In genomic region chr11:116656348-116657191, GRCm38 (mm10) we compare ENCODE assay signal across 9 mouse cellular contexts. TPM values are rescaled to one million over a fixed set of nuclear protein-coding genes. Genes with fewer than 3 reads are reported as not detected.
DNase-seq lines count a peak whose midpoint lies in the region; ATAC-seq and TF ChIP-seq lines count a peak whose summit lies in the region.
"Had no signal": no experiment of that assay in that cellular context is flagged by ENCODE, and none has a peak within 500 bp of the region (broad histone marks: within the 10 kb centered on the region; RNA-seq: fewer than 3 reads in every experiment).

No protein-coding gene starts in this region.

- no peaks in the 10 kb centered on the region for H3K9me3 ChIP-seq in stomach, embryonic 16.5 days (replicated peaks; ENCODE audit: control insufficient read depth, low read length)
- no peaks in the 10 kb centered on the region for H3K9me3 ChIP-seq in stomach, postnatal 0 days (ENCODE audit: control insufficient read depth, low read length)
- no peaks in the 10 kb centered on the region for H3K9me3 ChIP-seq in hindbrain, embryonic 12.5 days (replicated peaks)

- H3K4me2 ChIP-seq in stomach, embryonic 16.5 days (ENCODE audit: low read depth, low read length): no peak overlapping the region
- H3K4me2 ChIP-seq in stomach, postnatal 0 days (replicated peaks; ENCODE audit: low read depth): no peak overlapping the region
- peak overlapping the region; percentile 53; the same call in 1 of the 2 replicates for H3K4me2 ChIP-seq in hindbrain, embryonic 12.5 days (replicated peaks)

- H3K27ac ChIP-seq in stomach, embryonic 16.5 days (ENCODE audit: low read length): no peak overlapping the region; the same call in 1 of the 2 replicates
- no peak overlapping the region for H3K27ac ChIP-seq in stomach, postnatal 0 days (replicated peaks)
- peak overlapping the region; percentile 92; the same call in 1 of the 2 replicates for H3K27ac ChIP-seq in hindbrain, embryonic 12.5 days

- H3K4me3 ChIP-seq in stomach, embryonic 16.5 days (replicated peaks; ENCODE audit: low read length): no peak overlapping the region
- no peak overlapping the region for H3K4me3 ChIP-seq in stomach, postnatal 0 days (ENCODE audit: low read depth, low read length)
- no peak overlapping the region for H3K4me3 ChIP-seq in hindbrain, embryonic 12.5 days

- no peak for TF ChIP-seq EP300 in stomach, postnatal 0 days (optimal IDR thresholded peaks at IDR 0.05)

- peaks cover 8% of the 10 kb centered on the region for H3K27me3 ChIP-seq in stomach, embryonic 16.5 days (ENCODE audit: control insufficient read depth, insufficient read depth, low read length)
- H3K27me3 ChIP-seq in stomach, postnatal 0 days (ENCODE audit: control insufficient read depth, insufficient read depth, low read length): no peaks in the 10 kb centered on the region
- peaks cover 42% of the 10 kb centered on the region for H3K27me3 ChIP-seq in hindbrain, embryonic 12.5 days

- DNase-seq in cerebellum, adult 11-12 months: peak; percentile 88
- no peak for DNase-seq in stomach, postnatal 0 days (ENCODE audit: low spot score)
- DNase-seq in Muller cell, postnatal 12 days (ENCODE audit: inconsistent ontology term): no peak
- DNase-seq: layer of hippocampus, postnatal 36 days had no signal

- peaks cover 23% of the 10 kb centered on the region for H3K4me1 ChIP-seq in stomach, embryonic 16.5 days (ENCODE audit: control insufficient read depth, insufficient read depth, low read length)
- H3K4me1 ChIP-seq in stomach, postnatal 0 days (replicated peaks; ENCODE audit: control insufficient read depth, insufficient read depth): 0 out of 2 replicates have a peak, but pooled peaks cover 3% of the 10 kb centered on the region
- H3K4me1 ChIP-seq in hindbrain, embryonic 12.5 days: peaks cover 57% of the 10 kb centered on the region

- H3K36me3 ChIP-seq in stomach, embryonic 16.5 days (ENCODE audit: control insufficient read depth, insufficient read depth, low read length): no peaks in the 10 kb centered on the region
- H3K36me3 ChIP-seq in stomach, postnatal 0 days (ENCODE audit: control insufficient read depth, insufficient read depth, low read length): no peaks in the 10 kb centered on the region
- no peaks in the 10 kb centered on the region for H3K36me3 ChIP-seq in hindbrain, embryonic 12.5 days

- no peak for ATAC-seq in cerebellum, adult (ENCODE audit: insufficient number of reproducible peaks, low FRiP score, low TSS enrichment)
- ATAC-seq in stomach, embryonic 16.5 days (ENCODE audit: insufficient read depth, low FRiP score): no peak
- no peak for ATAC-seq in stomach, postnatal 0 days (ENCODE audit: low FRiP score, low TSS enrichment)
- ATAC-seq in hindbrain, embryonic 12.5 days (ENCODE audit: low FRiP score): no peak
- ATAC-seq in megakaryocyte-erythroid progenitor cell, adult 5-6 weeks (replicated peaks; ENCODE audit: low FRiP score, low TSS enrichment, poor library complexity, severe bottlenecking): no peak
- ATAC-seq in megakaryocyte progenitor cell, adult 5-6 weeks (replicated peaks; ENCODE audit: poor library complexity): no peak

- WGBS in stomach, embryonic 16.5 days: 68% methylated on average over 16 of the region's 16 CpGs
- 57% methylated on average over 16 of the region's 16 CpGs for WGBS in stomach, postnatal 0 days
- WGBS in hindbrain, embryonic 12.5 days: 81% methylated on average over 16 of the region's 16 CpGs

- peak overlapping the region; percentile 66; the same call in 1 of the 2 replicates for H3K9ac ChIP-seq in stomach, embryonic 16.5 days (ENCODE audit: low read length)
- H3K9ac ChIP-seq in stomach, postnatal 0 days (ENCODE audit: low read length): no peak overlapping the region
- H3K9ac ChIP-seq in hindbrain, embryonic 12.5 days: peak overlapping the region; percentile 53; the same call in 1 of the 2 replicates

- no peak for TF ChIP-seq CTCF in stomach, postnatal 0 days (IDR thresholded peaks at IDR 0.05; ENCODE audit: low read depth)

RNA-seq across cellular contexts. Expression of gene Cygb, which starts 2.5 kb away (rescaled TPM):
- polyA plus RNA-seq in stomach, embryonic 16.5 days (2015; fragmentation: Nextera tagmentation; extraction: Ambion mirVana): 19.6 and 24.8 TPM in 2 replicates
- polyA plus RNA-seq in stomach, postnatal 0 days (2015; fragmentation: Nextera tagmentation; extraction: Ambion mirVana): 22.1 and 22.2 TPM in 2 replicates
- 4.5 and 5.9 TPM in 2 replicates for polyA plus RNA-seq in hindbrain, embryonic 12.5 days (2016; fragmentation: Nextera tagmentation; extraction: Ambion mirVana)
- total RNA-seq in megakaryocyte-erythroid progenitor cell, adult 5-6 weeks (2014; fragmentation: Nextera tagmentation): not detected in 2 replicates
- not detected in 2 replicates for total RNA-seq in megakaryocyte-erythroid progenitor cell, adult 5-6 weeks (2017)
- not detected in 2 replicates for total RNA-seq in megakaryocyte progenitor cell, adult 5-6 weeks (2015)
- total RNA-seq in megakaryocyte progenitor cell, adult 5-6 weeks (2017): not detected in 2 replicates

RNA-seq across cellular contexts. Expression of gene Prcd, which starts 3.2 kb away (rescaled TPM):
- polyA plus RNA-seq in stomach, embryonic 16.5 days (2015; fragmentation: Nextera tagmentation; extraction: Ambion mirVana): 1.1 and 1.6 TPM in 2 replicates
- 2.6 and 2.7 TPM in 2 replicates for polyA plus RNA-seq in stomach, postnatal 0 days (2015; fragmentation: Nextera tagmentation; extraction: Ambion mirVana)
- 0.34 and 0.43 TPM in 2 replicates for polyA plus RNA-seq in hindbrain, embryonic 12.5 days (2016; fragmentation: Nextera tagmentation; extraction: Ambion mirVana)
- total RNA-seq in megakaryocyte-erythroid progenitor cell, adult 5-6 weeks (2014; fragmentation: Nextera tagmentation): 2.1 TPM in 1 of 2 replicates, not detected in the other
- not detected in 2 replicates for total RNA-seq in megakaryocyte-erythroid progenitor cell, adult 5-6 weeks (2017)
- total RNA-seq in megakaryocyte progenitor cell, adult 5-6 weeks (2015): 0.47 TPM in 1 of 2 replicates, not detected in the other
- 0.17 TPM in 1 of 2 replicates, not detected in the other for total RNA-seq in megakaryocyte progenitor cell, adult 5-6 weeks (2017)

RNA-seq across cellular contexts. Expression of gene Rhbdf2, which starts 29.8 kb away (rescaled TPM):
- 8.2 and 9.3 TPM in 2 replicates for polyA plus RNA-seq in stomach, embryonic 16.5 days (2015; fragmentation: Nextera tagmentation; extraction: Ambion mirVana)
- 5.7 and 6.1 TPM in 2 replicates for polyA plus RNA-seq in stomach, postnatal 0 days (2015; fragmentation: Nextera tagmentation; extraction: Ambion mirVana)
- polyA plus RNA-seq in hindbrain, embryonic 12.5 days (2016; fragmentation: Nextera tagmentation; extraction: Ambion mirVana): 3.7 and 4.5 TPM in 2 replicates
- total RNA-seq in megakaryocyte-erythroid progenitor cell, adult 5-6 weeks (2014; fragmentation: Nextera tagmentation): 4.1 and 6.1 TPM in 2 replicates
- total RNA-seq in megakaryocyte-erythroid progenitor cell, adult 5-6 weeks (2017): 1.3 and 3.3 TPM in 2 replicates
- total RNA-seq in megakaryocyte progenitor cell, adult 5-6 weeks (2015): 3.7 and 4.9 TPM in 2 replicates
- 2.7 and 3.5 TPM in 2 replicates for total RNA-seq in megakaryocyte progenitor cell, adult 5-6 weeks (2017)
